Mouse (Mus musculus) bone marrow macrophage, adult 2 months (primary cell): ENCODE results near the gene Tctex1d2.

Source experiments
- CTCF ChIP-seq: IDR thresholded peaks from 2 replicates; pipeline ENCODE4 v1.5.1; 2012; ENCODE audit warnings: low read depth, mild to moderate bottlenecking, low read length, moderate library complexity
- POLR2A ChIP-seq: IDR thresholded peaks from 2 replicates; pipeline ENCODE4 v1.6.1; 2012; ENCODE audit warnings: mild to moderate bottlenecking, low read depth, low read length, borderline replicate concordance

- no peak for TF ChIP-seq CTCF
- no peak for TF ChIP-seq POLR2A
Observed at GRCm38 (mm10) chr16:32434691-32435090, 15.2 kb downstream of the Tctex1d2 start.
